Mouse (Mus musculus): ENCODE results near the gene Gpank1.

Gene Gpank1

DNA sequence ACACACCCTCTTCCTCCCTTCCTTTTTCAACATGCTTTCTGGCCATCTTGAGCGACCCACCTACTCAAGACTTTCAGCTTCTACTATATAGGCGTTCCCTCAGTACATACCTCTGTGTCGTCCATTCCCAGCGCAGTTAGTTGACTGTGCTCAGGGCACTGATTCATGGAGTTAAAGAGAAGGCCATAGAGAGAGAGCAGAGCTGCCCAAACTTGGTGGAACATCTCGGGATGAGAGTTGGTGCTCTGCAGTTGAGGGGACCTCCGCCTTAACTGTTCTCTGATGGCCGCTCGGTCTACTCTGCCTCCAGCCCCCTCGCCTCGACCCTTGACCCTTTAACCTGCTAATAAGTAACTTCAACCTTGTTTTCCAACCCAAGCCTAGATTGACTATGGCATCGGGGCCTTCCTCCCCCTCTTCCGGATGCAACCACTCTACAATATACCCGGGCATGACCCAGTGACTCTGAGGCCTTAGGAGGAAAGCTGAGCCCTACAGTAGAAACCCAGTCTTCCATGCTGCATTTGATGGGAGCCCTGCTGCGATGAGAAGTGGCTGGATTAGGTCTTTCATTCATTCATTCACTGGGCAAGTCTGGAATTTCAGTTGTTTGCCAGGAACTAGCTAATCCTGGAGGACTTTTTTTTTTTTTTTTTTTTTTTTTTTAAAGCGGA lies 10.4 kb downstream of the Gpank1 start, which contains the start of gene Apom:
Apom (minus strand) TSS at position 551 of the 674 bp plus-strand sequence.
- DNase-seq (ENCODE audit: low spot score) = no peak

DNA sequence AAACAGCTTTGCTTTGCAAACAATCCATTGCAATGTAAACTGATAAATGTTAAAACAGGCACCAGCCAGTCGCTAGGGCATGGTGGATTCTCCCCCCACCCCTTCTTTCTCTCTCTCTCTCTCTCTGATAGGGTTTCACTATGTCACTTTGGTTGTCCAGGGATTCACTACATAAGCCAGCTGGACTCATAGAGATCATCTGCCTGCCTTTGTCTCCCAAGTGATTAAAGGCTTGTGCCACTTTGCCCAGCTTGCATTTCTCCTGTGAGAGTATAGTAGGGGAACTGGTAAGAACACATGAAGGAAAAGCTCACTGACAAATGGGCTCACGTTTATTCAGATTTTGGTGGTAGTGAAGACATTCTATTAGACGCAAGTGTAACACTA lies 10.9 kb downstream of the Gpank1 start:
- DNase-seq (ENCODE audit: low spot score) = no peak

DNA sequence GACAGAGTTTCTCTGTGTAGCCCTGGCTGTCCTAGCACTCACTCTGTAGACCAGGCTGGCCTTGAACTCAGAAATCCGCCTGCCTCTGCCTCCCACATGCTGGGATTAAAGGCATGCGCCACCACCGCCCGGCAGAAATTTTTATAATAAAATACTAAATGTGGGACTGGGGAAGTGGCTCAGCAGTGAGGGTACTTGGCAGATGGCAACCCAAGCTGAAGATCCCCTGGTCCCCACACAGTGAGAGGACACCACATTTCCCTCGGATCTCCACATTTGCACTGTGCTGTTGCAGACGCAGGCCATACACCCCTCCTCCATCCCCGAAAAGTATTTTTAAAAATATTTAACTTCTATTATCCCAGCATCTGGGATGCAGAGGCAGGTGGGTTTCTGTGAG lies 12.3 kb downstream of the Gpank1 start:
- no peak for DNase-seq (ENCODE audit: low spot score)

DNA sequence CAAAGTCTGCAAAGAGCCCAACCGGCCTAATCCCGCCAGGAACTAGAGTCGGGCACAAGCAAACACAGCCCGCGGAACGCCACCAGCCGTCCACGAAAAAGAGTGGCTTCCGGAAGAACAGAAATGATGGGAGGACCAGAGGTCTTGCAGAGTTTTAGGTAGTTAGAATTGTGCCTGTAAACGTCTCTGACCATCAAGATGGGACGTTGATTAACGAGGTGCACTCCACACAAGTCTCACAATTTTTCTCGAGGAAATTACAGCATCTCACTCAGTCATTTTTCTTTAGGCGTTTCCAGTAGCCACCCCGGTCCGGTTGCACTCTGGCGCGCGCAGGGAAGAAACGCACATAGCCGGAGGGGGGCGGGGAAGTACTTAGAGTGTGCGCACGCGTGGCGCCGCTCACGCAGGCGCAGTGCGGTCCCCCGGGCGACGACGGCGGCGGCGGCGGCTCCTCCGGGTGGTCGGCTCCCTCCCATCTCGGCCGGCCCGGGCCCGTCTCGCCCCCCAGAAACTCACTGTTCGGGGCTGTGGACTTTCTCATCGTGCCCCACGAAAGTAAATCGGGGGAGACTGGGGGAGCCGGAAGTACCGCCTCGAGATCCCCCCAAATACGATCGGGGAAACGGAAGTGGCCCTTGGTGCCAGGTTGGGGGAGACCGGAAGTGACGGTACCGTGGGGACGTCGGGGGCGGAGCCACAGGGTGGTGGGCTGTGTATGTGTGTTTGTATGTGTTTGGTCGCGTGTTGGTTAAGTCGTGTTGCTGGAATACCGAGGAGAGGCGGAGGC lies 13.7 kb downstream of the Gpank1 start, which contains the start of gene Bag6:
Bag6 (plus strand) TSS at position 378 of the 790 bp plus-strand sequence.
- peak; percentile 91 for DNase-seq (ENCODE audit: low spot score)

DNA sequence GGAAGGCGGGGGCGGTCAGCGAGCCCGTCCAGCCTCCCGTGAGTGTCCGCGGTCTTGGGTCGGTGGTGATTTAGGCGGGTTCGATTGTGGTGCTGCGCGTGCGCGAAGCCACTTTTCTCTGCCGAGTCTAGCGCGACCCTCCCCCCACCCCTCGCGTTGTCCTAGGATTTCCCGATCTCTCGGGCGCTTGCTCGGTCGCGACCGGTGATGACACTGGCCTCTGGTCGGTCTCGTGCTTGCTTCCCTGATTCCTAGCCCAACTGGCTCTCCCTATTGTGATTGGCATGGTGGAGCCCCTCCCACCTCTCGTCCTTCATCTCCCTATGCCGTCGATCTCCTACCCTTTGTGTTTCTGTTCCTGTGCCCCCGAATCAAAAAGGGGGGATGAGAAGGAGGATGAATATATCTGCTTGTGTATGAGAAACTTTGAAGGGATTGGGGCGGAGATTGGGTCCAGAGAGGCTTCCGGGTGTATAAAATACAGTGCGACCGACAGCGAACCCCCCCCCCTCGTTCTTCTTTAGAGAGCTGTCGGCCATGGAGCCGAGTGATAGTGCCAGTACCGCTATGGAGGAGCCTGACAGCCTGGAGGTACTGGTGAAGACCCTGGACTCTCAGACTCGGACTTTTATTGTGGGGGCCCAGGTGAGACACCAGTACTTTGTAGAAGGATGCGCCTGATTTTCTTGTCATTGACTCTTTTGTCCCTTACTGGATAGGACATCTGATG lies 14.5 kb downstream of the Gpank1 start:
- DNase-seq (ENCODE audit: low spot score) = no peak

DNA sequence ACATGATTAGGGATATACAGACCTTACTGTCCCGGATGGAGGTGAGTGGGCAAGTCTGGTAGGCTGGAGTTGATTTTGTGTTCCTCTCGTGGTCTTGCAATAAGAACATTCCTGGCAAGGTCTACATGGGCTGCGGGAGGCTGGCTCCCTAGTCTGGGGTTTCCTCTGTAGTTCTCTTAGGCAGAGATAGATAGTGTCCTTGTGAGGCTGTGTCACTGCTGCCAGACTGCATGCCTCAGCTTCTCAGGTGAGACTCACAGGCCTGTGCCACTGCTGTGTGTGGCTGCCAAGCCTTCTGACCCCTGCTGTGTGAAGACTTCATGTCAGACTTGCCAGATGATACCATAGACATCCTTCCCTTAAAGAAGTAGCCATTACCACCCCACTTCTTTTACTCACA lies 18.0 kb downstream of the Gpank1 start:
- DNase-seq (ENCODE audit: low spot score) = no peak

DNA sequence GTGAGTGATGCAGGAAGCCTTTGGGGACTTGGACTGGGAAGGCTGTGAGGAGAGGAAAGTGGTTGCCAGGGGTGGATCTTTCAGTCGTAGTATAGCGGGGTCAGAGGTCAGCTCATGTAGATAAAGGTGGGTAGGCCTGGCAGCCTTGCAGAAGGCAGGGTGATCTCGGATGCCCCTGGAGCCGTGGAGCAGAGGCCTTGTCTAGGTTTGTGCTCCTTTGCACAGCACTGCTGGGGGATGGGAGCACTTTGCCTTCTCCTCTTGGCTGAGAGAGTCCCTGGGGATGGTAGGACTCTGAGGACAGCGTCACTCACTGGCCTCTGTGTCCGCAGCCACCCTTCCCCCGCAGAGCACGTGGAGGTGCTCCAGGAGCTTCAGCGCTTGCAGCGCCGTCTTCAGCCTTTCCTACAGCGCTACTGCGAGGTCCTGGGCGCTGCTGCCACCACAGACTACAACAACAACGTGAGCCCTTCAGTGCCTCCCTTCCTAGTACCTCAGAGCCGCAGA lies 19.3 kb downstream of the Gpank1 start:
- DNase-seq (ENCODE audit: low spot score) = no peak

DNA sequence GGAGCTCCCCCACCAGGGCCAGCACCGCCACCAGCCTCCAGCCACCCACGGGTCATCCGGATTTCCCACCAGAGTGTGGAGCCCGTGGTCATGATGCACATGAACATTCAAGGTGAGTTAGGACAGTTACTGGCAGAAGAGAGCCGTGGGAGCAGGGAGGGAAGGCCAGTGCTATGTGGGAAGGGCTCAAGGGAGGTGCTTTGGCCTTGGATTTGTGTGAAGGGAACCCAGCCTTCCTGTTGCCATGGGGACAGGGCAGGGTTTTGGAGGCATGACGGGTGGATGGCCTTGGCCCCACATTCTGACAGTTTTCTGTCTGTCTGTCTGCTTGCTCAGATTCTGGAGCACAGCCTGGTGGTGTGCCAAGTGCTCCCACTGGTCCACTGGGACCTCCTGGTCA lies 20.7 kb downstream of the Gpank1 start:
- DNase-seq (ENCODE audit: low spot score) = no peak

DNA sequence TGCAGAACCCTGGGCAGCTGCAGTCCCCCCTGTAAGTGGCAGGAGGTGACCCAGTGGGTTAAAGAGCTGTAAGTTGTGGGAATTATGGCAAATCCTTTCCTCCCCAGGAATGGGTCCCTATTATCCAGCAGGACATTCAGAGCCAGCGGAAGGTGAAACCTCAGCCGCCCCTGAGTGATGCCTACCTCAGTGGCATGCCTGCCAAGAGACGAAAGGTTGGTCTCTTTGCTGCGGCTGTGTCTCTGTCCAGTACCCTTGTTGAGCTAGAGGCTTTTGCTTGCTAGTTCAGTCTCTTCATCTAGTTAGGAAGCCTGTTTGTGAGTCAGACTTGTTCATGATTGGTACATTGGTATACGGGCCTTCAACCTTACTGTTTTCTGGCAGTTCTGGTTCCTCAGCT lies 24.9 kb downstream of the Gpank1 start:
- no peak for DNase-seq (ENCODE audit: low spot score)

DNA sequence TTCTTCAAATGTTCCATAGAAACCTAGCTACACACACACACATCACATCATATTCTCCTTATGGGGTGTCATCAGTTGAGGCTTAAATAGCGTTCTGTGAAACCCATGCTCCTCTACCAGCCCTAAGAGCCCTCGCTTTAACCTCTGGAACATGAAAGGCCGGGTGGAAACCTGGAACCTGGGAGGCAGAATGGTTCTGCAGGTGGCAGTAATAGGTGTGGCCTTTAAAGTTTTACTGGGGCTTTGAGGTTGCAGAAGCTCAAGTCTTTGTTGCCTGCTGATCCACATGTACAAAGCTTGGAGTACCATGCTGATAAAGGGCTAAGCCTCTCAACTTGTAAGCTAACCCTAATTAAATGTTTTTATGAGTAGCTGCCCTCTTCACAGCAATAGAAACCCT lies 26.1 kb downstream of the Gpank1 start:
- DNase-seq (ENCODE audit: low spot score) = no peak

DNA sequence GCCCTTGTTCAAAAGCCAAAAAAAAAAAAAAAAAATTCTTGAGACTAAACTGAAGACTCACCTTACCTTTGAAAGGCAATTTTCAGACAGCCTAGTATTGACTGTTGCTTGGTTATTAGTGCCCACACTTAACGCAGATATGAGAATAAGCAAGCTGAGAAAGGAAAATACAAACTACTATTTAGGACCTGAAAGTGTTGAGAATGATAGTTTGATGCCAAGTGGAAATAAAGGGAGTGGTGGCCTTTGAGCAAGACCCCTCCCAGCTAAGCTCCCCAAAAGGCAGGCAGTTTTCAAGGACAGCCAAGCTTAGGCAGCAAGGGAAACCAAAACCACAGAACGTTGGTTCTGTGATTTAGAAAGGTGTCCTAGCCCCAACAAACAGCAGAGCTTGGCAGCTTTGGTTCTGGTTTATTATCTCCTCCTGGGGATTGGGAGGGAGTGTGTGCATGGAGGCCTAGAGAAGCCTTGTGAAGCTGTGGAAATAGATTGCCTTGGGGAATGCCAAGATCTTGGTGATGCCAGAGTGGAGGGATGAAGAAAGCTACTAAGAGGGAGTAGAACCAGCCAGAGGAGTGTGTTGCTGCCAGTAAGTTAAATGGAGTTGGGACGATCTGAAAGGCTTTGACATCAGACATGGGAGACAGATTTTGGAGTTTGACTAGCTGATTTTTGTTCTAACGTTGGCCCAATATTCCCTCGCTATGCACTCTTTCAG lies 26.8 kb downstream of the Gpank1 start:
- no peak for DNase-seq (ENCODE audit: low spot score)

DNA sequence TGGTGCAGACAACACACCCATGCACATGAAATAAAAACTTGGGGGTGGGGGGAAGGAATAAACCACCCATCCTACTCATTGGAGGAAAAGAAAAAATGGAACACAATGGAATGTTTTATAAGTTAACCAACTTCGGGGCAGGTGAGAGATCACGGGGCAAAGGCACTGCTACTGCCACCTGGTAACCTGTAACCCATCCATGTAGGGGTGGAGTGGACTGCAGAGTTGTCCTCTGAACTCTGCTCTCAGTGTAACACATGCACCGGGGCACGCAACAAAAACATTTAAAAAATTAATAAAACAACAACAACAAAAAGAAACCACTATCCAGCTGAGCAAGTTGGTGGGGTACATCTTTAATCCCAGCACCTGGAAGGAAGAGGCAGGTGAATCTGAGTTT lies 30.9 kb downstream of the Gpank1 start:
- no peak for DNase-seq (ENCODE audit: low spot score)

DNA sequence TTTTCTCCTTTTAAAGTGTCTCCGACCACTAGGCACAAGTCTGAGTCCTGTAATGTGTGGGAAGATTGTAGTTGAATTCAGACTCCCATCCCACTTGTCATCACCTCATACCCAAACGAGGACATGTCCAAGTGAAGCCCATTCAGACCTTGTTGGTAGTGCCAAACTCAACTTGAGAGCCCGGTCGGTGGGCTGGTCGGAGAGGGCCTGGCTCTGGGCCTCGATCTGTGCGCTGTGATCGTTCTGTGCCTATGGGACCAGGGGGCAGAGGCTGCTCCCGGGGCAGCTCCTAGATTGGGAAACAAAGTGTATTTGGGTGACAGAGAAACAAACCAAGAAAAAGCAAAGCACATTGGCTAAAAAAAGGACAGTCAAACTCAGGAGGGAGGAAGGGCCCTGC lies 31.8 kb downstream of the Gpank1 start:
- no peak for DNase-seq (ENCODE audit: low spot score)

DNA sequence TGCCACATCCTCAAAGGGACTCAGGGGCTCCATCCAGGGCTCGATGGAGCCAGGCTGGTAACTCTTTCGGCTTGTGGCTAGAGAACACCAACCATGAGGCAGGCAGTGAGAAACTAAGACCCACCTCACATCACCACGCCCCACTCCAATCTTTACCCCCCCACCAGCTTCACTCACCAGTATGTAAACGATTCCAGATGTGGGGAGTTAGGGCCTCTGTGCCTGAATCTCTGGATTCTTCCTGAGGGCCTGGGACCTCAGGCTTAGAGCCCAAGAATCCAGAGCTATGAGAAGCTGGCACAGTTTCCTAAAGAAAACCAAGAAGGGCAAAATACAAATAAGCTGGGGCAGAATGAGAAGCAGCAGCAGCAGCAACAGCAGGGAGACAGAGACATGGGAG lies 32.7 kb downstream of the Gpank1 start:
- no peak for DNase-seq (ENCODE audit: low spot score)

DNA sequence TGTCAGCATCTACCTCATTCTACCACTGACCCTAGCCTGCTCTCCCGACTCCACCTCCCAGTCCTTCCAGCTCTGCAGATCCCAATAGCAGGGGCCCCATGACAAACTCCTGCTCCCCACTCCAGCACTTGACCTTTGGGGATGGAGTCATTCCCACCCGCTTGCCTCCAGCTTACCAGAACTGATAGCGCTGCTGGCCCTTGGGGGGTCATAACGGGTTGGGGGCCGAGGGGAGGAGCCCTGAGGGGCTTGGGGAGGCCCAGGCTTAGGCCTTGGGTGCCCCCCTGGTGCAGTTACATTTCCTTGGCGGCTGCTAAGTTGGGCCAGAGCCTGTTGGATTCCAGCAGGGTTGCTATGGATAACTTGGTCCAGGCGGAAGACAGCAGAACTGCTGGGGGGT lies 33.4 kb downstream of the Gpank1 start:
- no peak for DNase-seq (ENCODE audit: low spot score)

DNA sequence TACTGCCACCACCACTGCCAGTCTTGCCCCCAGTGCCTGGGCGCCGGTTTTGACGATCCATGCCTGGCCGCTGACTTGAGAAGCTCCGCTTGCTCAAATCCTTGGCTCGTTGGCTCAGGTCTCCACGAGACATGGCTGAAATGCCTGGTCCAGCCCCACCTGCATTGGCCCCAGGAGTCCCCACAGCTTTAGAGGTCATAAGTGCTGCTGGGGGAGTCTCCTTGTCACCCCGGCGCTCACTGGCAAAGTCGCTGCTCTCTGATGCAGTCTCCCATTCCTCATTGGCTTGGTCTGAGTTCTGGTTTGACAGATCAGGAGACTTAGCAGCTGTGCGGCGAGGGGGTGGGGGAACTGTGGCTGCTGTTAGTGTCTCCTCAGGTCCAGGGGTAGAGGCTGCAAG lies 34.2 kb downstream of the Gpank1 start:
- DNase-seq (ENCODE audit: low spot score) = no peak

DNA sequence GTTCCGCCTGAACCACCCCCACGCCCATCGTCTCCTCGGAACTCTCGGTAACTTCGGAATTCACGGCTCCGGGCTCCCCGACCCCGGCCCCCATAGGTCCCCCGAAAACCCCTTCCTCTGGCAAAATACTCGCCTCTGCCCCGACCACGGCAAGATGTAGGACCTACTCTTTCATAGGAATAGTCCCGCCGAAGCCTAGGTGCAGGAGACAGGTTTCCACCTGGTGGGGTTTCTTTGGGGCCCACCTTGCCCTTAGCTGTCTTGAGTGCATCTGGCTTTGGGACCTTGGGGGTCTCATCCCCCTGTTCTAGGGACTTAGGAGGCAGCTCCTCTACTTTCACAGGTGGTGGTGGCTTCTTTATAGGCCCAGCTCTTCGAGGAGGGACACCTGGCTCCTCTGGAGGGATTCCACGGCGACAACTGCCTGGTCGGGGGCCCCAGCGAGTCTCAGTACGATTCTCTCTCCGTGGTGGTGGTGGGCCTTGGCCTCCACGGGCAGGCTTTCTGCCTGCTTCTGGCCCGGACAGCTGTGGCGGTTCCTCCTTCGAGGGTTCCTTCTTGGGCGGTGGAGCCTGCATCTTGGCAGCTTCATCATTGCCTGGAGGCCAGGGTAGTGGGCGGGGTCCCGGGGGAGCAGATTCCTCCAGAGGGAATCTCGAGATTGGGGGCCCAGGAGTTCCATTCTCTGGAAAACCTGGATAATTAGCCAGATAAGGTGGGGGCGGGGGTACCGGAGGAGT lies 35.4 kb downstream of the Gpank1 start:
- no peak for DNase-seq (ENCODE audit: low spot score)

DNA sequence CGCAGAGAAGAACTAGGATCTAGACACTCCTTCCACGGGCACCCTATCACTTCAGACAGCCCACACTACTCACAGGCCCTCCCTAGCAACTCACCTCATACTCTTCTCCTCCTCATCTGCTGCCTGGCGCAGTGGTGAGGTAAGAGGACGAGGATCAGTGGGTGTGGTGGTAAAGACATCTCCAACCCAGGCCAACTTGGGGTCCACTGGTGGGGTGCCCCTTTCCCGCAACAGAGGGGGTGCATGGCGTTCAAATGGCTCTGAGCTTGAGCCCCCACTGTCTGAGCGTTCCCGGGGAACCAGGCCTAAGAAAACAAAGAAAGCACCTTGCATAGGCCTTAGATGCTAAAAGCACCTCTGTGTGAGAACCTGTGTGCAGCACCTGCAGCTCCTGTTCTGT lies 36.0 kb downstream of the Gpank1 start:
- DNase-seq (ENCODE audit: low spot score) = no peak

DNA sequence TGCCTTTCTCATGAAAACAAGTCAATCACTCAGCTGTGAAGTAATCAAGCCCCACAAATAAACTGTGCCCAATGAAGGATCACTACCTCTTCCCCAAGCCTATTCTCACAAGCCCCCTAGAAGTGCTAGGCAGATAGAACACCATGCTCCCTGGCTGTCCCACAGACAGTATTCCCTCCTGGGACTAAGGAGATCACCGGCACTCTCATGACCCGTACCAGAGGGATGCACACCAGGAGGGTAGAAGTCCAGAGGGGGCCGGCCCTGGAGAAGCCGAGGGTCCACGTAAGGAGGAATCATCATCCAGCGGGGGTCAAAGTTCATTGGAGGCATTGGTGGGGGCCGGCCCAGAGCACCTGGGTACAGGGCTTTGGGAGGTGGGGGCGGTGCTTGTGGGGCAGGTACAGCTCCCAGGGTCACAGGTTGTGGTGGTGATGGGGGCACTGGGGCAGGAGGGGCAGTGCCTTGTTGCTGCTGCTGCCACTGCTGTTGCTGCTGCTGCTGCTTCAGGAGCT lies 36.5 kb downstream of the Gpank1 start:
- no peak for DNase-seq (ENCODE audit: low spot score)

DNA sequence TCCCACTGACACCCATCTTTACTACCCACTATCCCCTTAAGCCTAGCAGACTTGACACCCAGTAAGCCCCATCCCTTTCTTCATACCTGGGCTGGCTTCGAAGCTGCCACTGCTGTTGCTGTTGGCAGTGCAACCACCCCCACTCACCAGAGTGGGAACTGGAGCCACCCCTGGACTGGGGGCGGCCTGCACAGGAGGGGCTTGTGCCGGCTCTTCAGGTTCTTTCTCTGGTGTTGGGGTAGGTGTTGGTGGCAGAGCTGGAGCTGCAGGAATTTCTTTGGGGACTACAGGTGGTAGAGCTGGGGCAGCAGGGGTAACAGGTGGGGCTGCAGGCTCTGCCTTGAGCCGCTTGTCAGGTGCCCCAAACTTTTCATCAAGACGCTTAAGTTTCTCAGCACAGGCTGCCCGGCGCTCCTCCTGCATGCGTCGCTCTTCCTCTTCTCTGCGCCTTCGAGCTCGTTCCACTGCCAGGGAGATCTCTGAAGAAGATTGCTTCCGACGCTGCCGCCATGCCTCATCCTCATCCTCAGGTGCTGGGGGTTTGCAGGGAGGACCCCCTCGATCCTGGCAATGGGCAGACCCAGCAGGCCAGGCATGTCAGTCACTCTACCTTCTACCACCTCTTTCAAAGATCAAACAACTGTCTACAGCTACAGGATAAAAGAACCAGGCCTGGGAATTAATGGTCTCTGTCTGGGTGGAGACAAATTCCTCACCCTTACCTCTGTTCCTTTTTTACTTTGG lies 37.8 kb downstream of the Gpank1 start:
- DNase-seq (ENCODE audit: low spot score) = no peak

Measured in ovary, postnatal 14 days (tissue).